Mouse (Mus musculus): ENCODE results near the gene Slc39a5. TPM values are rescaled to one million over a fixed set of nuclear protein-coding genes. Genes with fewer than 3 reads are reported as not detected.

The Slc39a5 gene
- polyA plus RNA-seq, 1 experiment from 2014 or later = 0.42 TPM

GRCm38 (mm10) chr10:128429454-128429853 is 28.4 kb upstream of the Slc39a5 start:
- H3K4me3 ChIP-seq = no peak overlapping the region
- WGBS = 78% methylated on average over 4 of the region's 4 CpGs
- H3K27me3 ChIP-seq = no peaks in the 10 kb centered on the region
- peaks cover 61% of the 10 kb centered on the region for H3K36me3 ChIP-seq
- no peak overlapping the region for H3K27ac ChIP-seq
- no peak for ATAC-seq (ENCODE audit: insufficient number of reproducible peaks, low FRiP score, low TSS enrichment, low read depth)
- H3K9me3 ChIP-seq = no peaks in the 10 kb centered on the region
- no peak overlapping the region for H3K4me2 ChIP-seq
- no peaks in the 10 kb centered on the region for H3K4me1 ChIP-seq
- no peak overlapping the region for H3K9ac ChIP-seq

GRCm38 (mm10) chr10:128429052-128429451 is 28.0 kb upstream of the Slc39a5 start:
- WGBS = 87% methylated on average over 5 of the region's 5 CpGs
- Histone ChIP-seq H3K4me2 (no peak overlapping the region), H3K9ac (no peak overlapping the region), H3K36me3 (peaks cover 60% of the 10 kb centered on the region), H3K9me3 (no peaks in the 10 kb centered on the region), H3K27ac (no peak overlapping the region), H3K4me3 (no peak overlapping the region), H3K27me3 (no peaks in the 10 kb centered on the region), H3K4me1 (no peaks in the 10 kb centered on the region)
- no peak for ATAC-seq (ENCODE audit: insufficient number of reproducible peaks, low FRiP score, low TSS enrichment, low read depth)

- ATAC-seq (ENCODE audit: insufficient number of reproducible peaks, low FRiP score, low TSS enrichment, low read depth) = no peak
- H3K4me2 ChIP-seq = no peak overlapping the region
Measured at GRCm38 (mm10) chr10:128425260-128425659, 24.2 kb upstream of the Slc39a5 start.

GRCm38 (mm10) chr10:128424604-128425003 is 23.6 kb upstream of the Slc39a5 start:
- no peaks in the 10 kb centered on the region for H3K9me3 ChIP-seq
- H3K4me1 ChIP-seq = no peaks in the 10 kb centered on the region
- no peak overlapping the region for H3K9ac ChIP-seq
- no peak for ATAC-seq (ENCODE audit: insufficient number of reproducible peaks, low FRiP score, low TSS enrichment, low read depth)
- H3K36me3 ChIP-seq = peaks cover 75% of the 10 kb centered on the region
- H3K4me2 ChIP-seq = no peak overlapping the region
- H3K27ac ChIP-seq = no peak overlapping the region
- H3K27me3 ChIP-seq = no peaks in the 10 kb centered on the region
- no peak overlapping the region for H3K4me3 ChIP-seq
- 35% methylated on average over 7 of the region's 7 CpGs for WGBS

More at GRCm38 (mm10) chr10:128425260-128425659, 24.2 kb upstream of the Slc39a5 start:
- Histone ChIP-seq H3K27me3 (no peaks in the 10 kb centered on the region), H3K9me3 (no peaks in the 10 kb centered on the region), H3K4me3 (no peak overlapping the region), H3K27ac (no peak overlapping the region), H3K9ac (no peak overlapping the region), H3K4me1 (no peaks in the 10 kb centered on the region), H3K36me3 (peaks cover 75% of the 10 kb centered on the region)
- 82% methylated on average over 3 of the region's 3 CpGs for WGBS

GRCm38 (mm10) chr10:128422426-128422825 is 21.4 kb upstream of the Slc39a5 start:
- Histone ChIP-seq H3K4me3 (no peak overlapping the region), H3K9me3 (no peaks in the 10 kb centered on the region), H3K27ac (no peak overlapping the region), H3K4me1 (no peaks in the 10 kb centered on the region), H3K9ac (no peak overlapping the region), H3K36me3 (peaks cover 79% of the 10 kb centered on the region), H3K4me2 (no peak overlapping the region), H3K27me3 (no peaks in the 10 kb centered on the region)
- WGBS = 64% methylated on average over 5 of the region's 5 CpGs
- ATAC-seq (ENCODE audit: insufficient number of reproducible peaks, low FRiP score, low TSS enrichment, low read depth) = no peak

- no peak for ATAC-seq (ENCODE audit: insufficient number of reproducible peaks, low FRiP score, low TSS enrichment, low read depth)
- H3K9ac ChIP-seq = peak overlapping the region; percentile 20; the same call in 1 of the 2 replicates
- WGBS = 83% methylated on average over 5 of the region's 5 CpGs
- H3K27me3 ChIP-seq = no peaks in the 10 kb centered on the region
- H3K4me2 ChIP-seq = no peak overlapping the region
- peaks cover 32% of the 10 kb centered on the region for H3K4me1 ChIP-seq
- H3K4me3 ChIP-seq = no peak overlapping the region
- H3K27ac ChIP-seq = no peak overlapping the region
- H3K36me3 ChIP-seq = peaks cover 57% of the 10 kb centered on the region
- no peaks in the 10 kb centered on the region for H3K9me3 ChIP-seq
Measured at GRCm38 (mm10) chr10:128414848-128415247, 13.8 kb upstream of the Slc39a5 start.

GRCm38 (mm10) chr10:128413076-128413475 is 12.0 kb upstream of the Slc39a5 start:
- peaks cover 39% of the 10 kb centered on the region for H3K4me1 ChIP-seq
- H3K36me3 ChIP-seq = peaks cover 41% of the 10 kb centered on the region
- no peak overlapping the region for H3K27ac ChIP-seq
- no peak overlapping the region for H3K9ac ChIP-seq
- peak overlapping the region; percentile 87; the same call in 1 of the 2 replicates for H3K4me2 ChIP-seq
- no peaks in the 10 kb centered on the region for H3K9me3 ChIP-seq
- no peak for ATAC-seq (ENCODE audit: insufficient number of reproducible peaks, low FRiP score, low TSS enrichment, low read depth)
- peak overlapping the region; percentile 94 for H3K4me3 ChIP-seq
- no peaks in the 10 kb centered on the region for H3K27me3 ChIP-seq
- 30% methylated on average over 1 of the region's 1 CpGs for WGBS

- H3K9me3 ChIP-seq = no peaks in the 10 kb centered on the region
- H3K27ac ChIP-seq = peak overlapping the region; percentile 96
- H3K36me3 ChIP-seq = peaks cover 37% of the 10 kb centered on the region
- H3K4me2 ChIP-seq = peak overlapping the region; percentile 87
- H3K9ac ChIP-seq = peak overlapping the region; percentile 78
- H3K4me3 ChIP-seq = peak overlapping the region; percentile 94
- WGBS = 51% methylated on average over 1 of the region's 1 CpGs
- ATAC-seq (ENCODE audit: insufficient number of reproducible peaks, low FRiP score, low TSS enrichment, low read depth) = no peak
- H3K4me1 ChIP-seq = peaks cover 39% of the 10 kb centered on the region
- H3K27me3 ChIP-seq = no peaks in the 10 kb centered on the region
Measured at GRCm38 (mm10) chr10:128412558-128412957, 11.5 kb upstream of the Slc39a5 start.

- Histone ChIP-seq H3K4me3 (peak overlapping the region; percentile 94), H3K27me3 (no peaks in the 10 kb centered on the region), H3K27ac (peak overlapping the region; percentile 96), H3K36me3 (peaks cover 33% of the 10 kb centered on the region), H3K9ac (peak overlapping the region; percentile 78), H3K4me1 (peaks cover 39% of the 10 kb centered on the region), H3K4me2 (peak overlapping the region; percentile 87), H3K9me3 (no peaks in the 10 kb centered on the region)
- WGBS = 0% methylated on average over 14 of the region's 14 CpGs
- no peak for ATAC-seq (ENCODE audit: insufficient number of reproducible peaks, low FRiP score, low TSS enrichment, low read depth)
Measured at GRCm38 (mm10) chr10:128412055-128412381, 11.0 kb upstream of the Slc39a5 start.

GRCm38 (mm10) chr10:128411211-128412054 is 10.4 kb upstream of the Slc39a5 start, which contains the start of the genes Nabp2 and Rnf41:
Gene Nabp2, minus strand, starts transcription at chr10:128411492.
Gene Rnf41, plus strand, starts transcription at chr10:128411657.
- peak; percentile 90 for ATAC-seq (ENCODE audit: insufficient number of reproducible peaks, low FRiP score, low TSS enrichment, low read depth)
- Histone ChIP-seq H3K36me3 (peaks cover 31% of the 10 kb centered on the region), H3K4me1 (peaks cover 39% of the 10 kb centered on the region), H3K9me3 (no peaks in the 10 kb centered on the region), H3K27ac (peak within 1 kb of the TSS; percentile 96), H3K9ac (peak within 1 kb of the TSS; percentile 78), H3K4me2 (peak within 1 kb of the TSS; percentile 87), H3K27me3 (no peaks in the 10 kb centered on the region), H3K4me3 (peak within 1 kb of the TSS; percentile 94)
- WGBS = under 1% methylated on average over 50 of the region's 50 CpGs

- peak overlapping the region; percentile 87 for H3K4me2 ChIP-seq
- H3K27ac ChIP-seq = peak overlapping the region; percentile 96
- H3K4me1 ChIP-seq = peaks cover 39% of the 10 kb centered on the region
- whole genome bisulfite sequencing = 23% methylated on average over 4 of the region's 4 CpGs
- H3K9ac ChIP-seq = 0 out of 2 replicates have a peak overlapping the region, but pooled peaks have one; percentile 10
- H3K4me3 ChIP-seq = peak overlapping the region; percentile 94
- peaks cover 27% of the 10 kb centered on the region for H3K36me3 ChIP-seq
- ATAC-seq (ENCODE audit: insufficient number of reproducible peaks, low FRiP score, low TSS enrichment, low read depth) = no peak
- no peaks in the 10 kb centered on the region for H3K27me3 ChIP-seq
- no peaks in the 10 kb centered on the region for H3K9me3 ChIP-seq
Measured at GRCm38 (mm10) chr10:128410560-128410845, 9.5 kb upstream of the Slc39a5 start.

- Histone ChIP-seq H3K27ac (peak overlapping the region; percentile 96), H3K4me3 (peak overlapping the region; percentile 94), H3K27me3 (no peaks in the 10 kb centered on the region), H3K4me2 (peak overlapping the region; percentile 96), H3K4me1 (peaks cover 39% of the 10 kb centered on the region), H3K36me3 (peaks cover 24% of the 10 kb centered on the region), H3K9ac (peak overlapping the region; percentile 62), H3K9me3 (no peaks in the 10 kb centered on the region)
- 7% methylated on average over 36 of the region's 36 CpGs for WGBS
- peak; percentile 91 for ATAC-seq (ENCODE audit: insufficient number of reproducible peaks, low FRiP score, low TSS enrichment, low read depth)
Measured at GRCm38 (mm10) chr10:128409692-128410559, 8.9 kb upstream of the Slc39a5 start.

Measured in limb, embryonic 15.5 days (tissue).